Mouse (Mus musculus): ENCODE results near the gene Rpusd3.

GRCm38 (mm10) chr6:113404649-113405448 lies 14.3 kb downstream of the Rpusd3 start:
- TF ChIP-seq CTCF (IDR thresholded peaks at IDR 0.05; ENCODE audit: low read depth), result no peak
- TF ChIP-seq EP300 (IDR thresholded peaks at IDR 0.05; ENCODE audit: low read depth), result no peak

Measured in liver, embryonic 14.5 days (tissue).